8 mouse cellular contexts compared by ENCODE assay signal in genomic region chr5:149050588-149051160, GRCm38 (mm10). TPM values are rescaled to one million over a fixed set of nuclear protein-coding genes. Genes with fewer than 3 reads are reported as not detected.
A peak's percentile ranks its signal among the peaks of the same experiment; 100 is the strongest.
DNase-seq lines count a peak whose midpoint lies in the region; ATAC-seq lines count a peak whose summit lies in the region.

No protein-coding gene starts in this region.

- no peaks in the 10 kb centered on the region for H3K9me3 ChIP-seq in megakaryocyte, embryonic 14.5 days
- no peaks in the 10 kb centered on the region for H3K9me3 ChIP-seq in forebrain, embryonic 10.5 days
- H3K9me3 ChIP-seq in limb, embryonic 10.5 days (replicated peaks), result no peaks in the 10 kb centered on the region
- H3K9me3 ChIP-seq in stomach, embryonic 14.5 days (ENCODE audit: control insufficient read depth, low read depth, low read length), result no peaks in the 10 kb centered on the region

- H3K27ac ChIP-seq in forebrain, embryonic 10.5 days, result peak overlapping the region; percentile 100
- H3K27ac ChIP-seq in limb, embryonic 10.5 days, result peak overlapping the region; percentile 100
- peak overlapping the region; percentile 98; the same call in 1 of the 2 replicates for H3K27ac ChIP-seq in stomach, embryonic 14.5 days (ENCODE audit: low read length)

- no peak for DNase-seq in forebrain, embryonic 10.5 days (ENCODE audit: extremely low spot score, low spot score)
- DNase-seq in limb, embryonic 10.5 days (ENCODE audit: low spot score), result no peak
- no peak for DNase-seq in adrenal gland, postnatal 36 days
- no peak for DNase-seq in left cerebral cortex, postnatal 25 days (ENCODE audit: low spot score in 2 of 2)
- DNase-seq in urinary bladder, postnatal 14 days (ENCODE audit: low spot score), result no peak

- no peak for ATAC-seq in megakaryocyte, adult 5-6 weeks (ENCODE audit: poor library complexity, severe bottlenecking)
- ATAC-seq in stomach, embryonic 14.5 days (ENCODE audit: insufficient number of reproducible peaks, insufficient read depth, low FRiP score, low read depth), result no peak

- 44% methylated on average over 10 of the region's 10 CpGs for WGBS in forebrain, embryonic 10.5 days
- 38% methylated on average over 10 of the region's 10 CpGs for WGBS in limb, embryonic 10.5 days
- WGBS in stomach, embryonic 14.5 days, result 10% methylated on average over 10 of the region's 10 CpGs

- intact Hi-C loops in left cerebral cortex, postnatal 25 days (cut with DNase I), result loop anchor here (1.0 to 5.0 kb wide), 8 partner anchors 36 to 498 kb away; partner anchors contain the start of genes Hmgb1, Ubl3 and Uspl1

- H3K27me3 ChIP-seq in megakaryocyte, embryonic 14.5 days (replicated peaks), result no peaks in the 10 kb centered on the region
- no peaks in the 10 kb centered on the region for H3K27me3 ChIP-seq in forebrain, embryonic 10.5 days (ENCODE audit: poor library complexity, severe bottlenecking)
- H3K27me3 ChIP-seq in limb, embryonic 10.5 days (ENCODE audit: low read depth, poor library complexity, severe bottlenecking), result no peaks in the 10 kb centered on the region
- no peaks in the 10 kb centered on the region for H3K27me3 ChIP-seq in stomach, embryonic 14.5 days (ENCODE audit: control insufficient read depth, insufficient read depth, low read length)

- peak overlapping the region; percentile 98 for H3K9ac ChIP-seq in stomach, embryonic 14.5 days (replicated peaks; ENCODE audit: low read depth, low read length)

- H3K4me3 ChIP-seq in megakaryocyte, embryonic 14.5 days (replicated peaks), result peak overlapping the region; percentile 94
- peak overlapping the region; percentile 89 for H3K4me3 ChIP-seq in forebrain, embryonic 10.5 days
- H3K4me3 ChIP-seq in limb, embryonic 10.5 days, result peak overlapping the region; percentile 92
- H3K4me3 ChIP-seq in stomach, embryonic 14.5 days (ENCODE audit: low read depth, low read length), result peak overlapping the region; percentile 63

- peaks cover 32% of the 10 kb centered on the region for H3K36me3 ChIP-seq in megakaryocyte, embryonic 14.5 days (replicated peaks; ENCODE audit: low read length)
- peaks cover 39% of the 10 kb centered on the region for H3K36me3 ChIP-seq in forebrain, embryonic 10.5 days (replicated peaks)
- H3K36me3 ChIP-seq in limb, embryonic 10.5 days, result peaks cover 40% of the 10 kb centered on the region
- H3K36me3 ChIP-seq in stomach, embryonic 14.5 days (ENCODE audit: control insufficient read depth, insufficient read depth, low read length), result peaks cover 27% of the 10 kb centered on the region

- H3K4me1 ChIP-seq in megakaryocyte, embryonic 14.5 days, result peaks cover 33% of the 10 kb centered on the region
- H3K4me1 ChIP-seq in forebrain, embryonic 10.5 days, result peaks cover 28% of the 10 kb centered on the region
- H3K4me1 ChIP-seq in limb, embryonic 10.5 days, result peaks cover 12% of the 10 kb centered on the region
- H3K4me1 ChIP-seq in stomach, embryonic 14.5 days (ENCODE audit: control insufficient read depth, insufficient read depth, low read length), result peaks cover 3% of the 10 kb centered on the region; the same call in 1 of the 2 replicates

- peak overlapping the region; percentile 84 for H3K4me2 ChIP-seq in stomach, embryonic 14.5 days (replicated peaks; ENCODE audit: low read depth, low read length)

RNA-seq across cellular contexts. Expression of gene Gm42791, which starts 55.7 kb away (rescaled TPM):
- not detected in 2 replicates for polyA plus RNA-seq in megakaryocyte, embryonic 14.5 days (2012; ENCODE audit: insufficient read depth, low replicate concordance)
- not detected in 2 replicates for total RNA-seq in megakaryocyte, adult 5-6 weeks (2015)
- total RNA-seq in megakaryocyte, adult 5-6 weeks (2017), result not detected in 2 replicates
- polyA plus RNA-seq in forebrain, embryonic 10.5 days (2016; fragmentation: Nextera tagmentation; extraction: Ambion mirVana), result 1.2 and 2.5 TPM in 2 replicates
- polyA plus RNA-seq in limb, embryonic 10.5 days (2016; fragmentation: Nextera tagmentation; extraction: Ambion mirVana), result 0.85 TPM in 1 of 2 replicates, not detected in the other
- not detected in 2 replicates for polyA plus RNA-seq in stomach, embryonic 14.5 days (2014; fragmentation: Nextera tagmentation; extraction: Ambion mirVana)
- total RNA-seq in adrenal gland, postnatal 36 days (2021), result 1 to 10 TPM; 4.2 to 5.7 TPM
- 10 to 100 TPM; 17.8 to 18.5 TPM for total RNA-seq in left cerebral cortex, postnatal 25 days (2021)
